ENCODE assay signal across 11 mouse cellular contexts in genomic region chr12:104990741-104991454, GRCm38 (mm10). TPM values are rescaled to one million over a fixed set of nuclear protein-coding genes. Genes with fewer than 3 reads are reported as not detected.
DNase-seq lines count a peak whose midpoint lies in the region; ATAC-seq and TF ChIP-seq lines count a peak whose summit lies in the region.
"Had no signal": no experiment of that assay in that cellular context is flagged by ENCODE, and none has a peak within 500 bp of the region (broad histone marks: within the 10 kb centered on the region; RNA-seq: fewer than 3 reads in every experiment).

No protein-coding gene starts in this region.

- H3K36me3 ChIP-seq in lung, postnatal 0 days (ENCODE audit: insufficient read depth, low read length), result no peaks in the 10 kb centered on the region
- H3K36me3 ChIP-seq in liver, embryonic 15.5 days (replicated peaks), result 0 out of 2 replicates have a peak, but pooled peaks cover under 1% of the 10 kb centered on the region
- H3K36me3 ChIP-seq in hindbrain, embryonic 11.5 days (ENCODE audit: control insufficient read depth, insufficient read depth, low read length), result no peaks in the 10 kb centered on the region
- H3K36me3 ChIP-seq: embryonic facial prominence, embryonic 13.5 days; hindbrain, embryonic 13.5 days; limb, embryonic 15.5 days had no signal

- no peaks in the 10 kb centered on the region for H3K4me1 ChIP-seq in lung, postnatal 0 days (ENCODE audit: insufficient read depth, low read depth, low read length)
- H3K4me1 ChIP-seq in lung, adult 2 months (ENCODE audit: control insufficient read depth, insufficient read depth, low read length), result no peaks in the 10 kb centered on the region
- peaks cover 49% of the 10 kb centered on the region for H3K4me1 ChIP-seq in liver, embryonic 15.5 days (replicated peaks)
- no peaks in the 10 kb centered on the region for H3K4me1 ChIP-seq in hindbrain, embryonic 11.5 days (replicated peaks; ENCODE audit: control insufficient read depth, insufficient read depth, low read length)
- H3K4me1 ChIP-seq: embryonic facial prominence, embryonic 13.5 days had no signal

- no peak overlapping the region for H3K27ac ChIP-seq in lung, postnatal 0 days (ENCODE audit: low read length)
- H3K27ac ChIP-seq in liver, embryonic 15.5 days (replicated peaks), result no peak overlapping the region
- H3K27ac ChIP-seq in hindbrain, embryonic 11.5 days (ENCODE audit: low read depth, low read length), result no peak overlapping the region
- H3K27ac ChIP-seq: embryonic facial prominence, embryonic 13.5 days; hindbrain, embryonic 13.5 days; limb, embryonic 15.5 days had no signal

- no peak for TF ChIP-seq CTCF in lung, postnatal 0 days (IDR thresholded peaks at IDR 0.05)
- no peak for TF ChIP-seq CTCF in lung, adult 2 months (IDR thresholded peaks at IDR 0.05; ENCODE audit: insufficient read depth, low read length)

- no peak for TF ChIP-seq POLR2A in lung, adult 2 months (IDR thresholded peaks at IDR 0.05; ENCODE audit: borderline replicate concordance, extremely low read depth, low read depth, low read length)

- H3K9ac ChIP-seq in lung, postnatal 0 days (replicated peaks; ENCODE audit: low read depth), result no peak overlapping the region
- no peak overlapping the region for H3K9ac ChIP-seq in liver, embryonic 15.5 days
- H3K9ac ChIP-seq in hindbrain, embryonic 11.5 days (ENCODE audit: low read depth, low read length), result no peak overlapping the region
- H3K9ac ChIP-seq: embryonic facial prominence, embryonic 13.5 days; hindbrain, embryonic 13.5 days; limb, embryonic 15.5 days had no signal

- TF ChIP-seq EP300 in lung, postnatal 0 days (IDR thresholded peaks at IDR 0.05), result no peak

- no peak for DNase-seq in lung, postnatal 0 days (ENCODE audit: low spot score)
- DNase-seq in lung, adult 2 months, result no peak
- peak; percentile 93 for DNase-seq in MEL-GATA-1-ER (ENCODE audit: extremely low read depth, low read depth)
- peak; percentile 56 to 60 for DNase-seq in spleen, adult 18-20 months
- DNase-seq in hindbrain, embryonic 11.5 days (ENCODE audit: low spot score), result no peak
- DNase-seq in embryo, embryonic 10 days (ENCODE audit: low spot score), result no peak
- DNase-seq in adrenal gland, postnatal 4 days (ENCODE audit: low spot score in 2 of 2), result no peak

- H3K4me3 ChIP-seq in lung, postnatal 0 days (ENCODE audit: low read depth, low read length), result no peak overlapping the region
- H3K4me3 ChIP-seq in lung, adult 2 months (replicated peaks; ENCODE audit: extremely low read depth, low read depth, low read length), result no peak overlapping the region
- H3K4me3 ChIP-seq in liver, embryonic 15.5 days (replicated peaks), result no peak overlapping the region
- H3K4me3 ChIP-seq in hindbrain, embryonic 11.5 days (ENCODE audit: low read depth, low read length), result no peak overlapping the region
- H3K4me3 ChIP-seq: embryonic facial prominence, embryonic 13.5 days; hindbrain, embryonic 13.5 days; limb, embryonic 15.5 days had no signal

- no peaks in the 10 kb centered on the region for H3K9me3 ChIP-seq in lung, postnatal 0 days (ENCODE audit: low read length)
- H3K9me3 ChIP-seq in liver, embryonic 15.5 days (replicated peaks), result no peaks in the 10 kb centered on the region
- H3K9me3 ChIP-seq in hindbrain, embryonic 11.5 days (ENCODE audit: control insufficient read depth, low read length), result no peaks in the 10 kb centered on the region
- H3K9me3 ChIP-seq: embryonic facial prominence, embryonic 13.5 days; hindbrain, embryonic 13.5 days; limb, embryonic 15.5 days had no signal

- 70% methylated on average over 13 of the region's 13 CpGs for WGBS in lung, postnatal 0 days
- WGBS in lung, adult 2 months, result 68% methylated on average over 13 of the region's 13 CpGs
- 38% methylated on average over 13 of the region's 13 CpGs for WGBS in liver, embryonic 15.5 days (ENCODE audit: insufficient replicate concordance)
- 87% methylated on average over 13 of the region's 13 CpGs for WGBS in hindbrain, embryonic 11.5 days

- no peaks in the 10 kb centered on the region for H3K27me3 ChIP-seq in lung, postnatal 0 days (replicated peaks; ENCODE audit: insufficient read depth, low read length)
- no peaks in the 10 kb centered on the region for H3K27me3 ChIP-seq in liver, embryonic 15.5 days
- H3K27me3 ChIP-seq in hindbrain, embryonic 11.5 days (ENCODE audit: control insufficient read depth, insufficient read depth, low read length), result no peaks in the 10 kb centered on the region
- H3K27me3 ChIP-seq: limb, embryonic 15.5 days had no signal

- ATAC-seq in lung, postnatal 0 days, result peak; percentile 51
- ATAC-seq in liver, embryonic 15.5 days (ENCODE audit: insufficient read depth), result peak; percentile 14; the same call in 1 of the 2 replicates
- ATAC-seq in hindbrain, embryonic 11.5 days (ENCODE audit: low FRiP score), result no peak

- H3K4me2 ChIP-seq in lung, postnatal 0 days (replicated peaks; ENCODE audit: low read depth, low read length), result no peak overlapping the region
- H3K4me2 ChIP-seq in liver, embryonic 15.5 days, result no peak overlapping the region
- H3K4me2 ChIP-seq in hindbrain, embryonic 11.5 days (replicated peaks; ENCODE audit: low read depth, low read length), result no peak overlapping the region
- H3K4me2 ChIP-seq: embryonic facial prominence, embryonic 13.5 days; hindbrain, embryonic 13.5 days; limb, embryonic 15.5 days had no signal

RNA-seq across cellular contexts. Expression of gene Syne3, which starts 18.7 kb away (rescaled TPM):
- 1.1 and 1.2 TPM in 2 replicates for polyA plus RNA-seq in lung, postnatal 0 days (2015; fragmentation: Nextera tagmentation; extraction: Ambion mirVana)
- 3.5 and 3.7 TPM in 2 replicates for polyA plus RNA-seq in lung, adult 2 months (2012; rRNA removed)
- 2.9 and 3.0 TPM in 2 replicates for polyA plus RNA-seq in liver, embryonic 15.5 days (2015; fragmentation: Nextera tagmentation; extraction: Ambion mirVana)
- polyA plus RNA-seq in hindbrain, embryonic 11.5 days (2014; fragmentation: Nextera tagmentation; extraction: Ambion mirVana), result 0.11 and 0.13 TPM in 2 replicates
- total RNA-seq in adrenal gland, postnatal 4 days (2021), result 10 to 100 TPM; 11.3 to 11.7 TPM

RNA-seq across cellular contexts. Expression of gene Glrx5, which starts 41.6 kb away (rescaled TPM):
- polyA plus RNA-seq in lung, postnatal 0 days (2015; fragmentation: Nextera tagmentation; extraction: Ambion mirVana), result 126 and 127 TPM in 2 replicates
- 43.1 and 54.7 TPM in 2 replicates for polyA plus RNA-seq in lung, adult 2 months (2012; rRNA removed)
- 496 and 514 TPM in 2 replicates for polyA plus RNA-seq in liver, embryonic 15.5 days (2015; fragmentation: Nextera tagmentation; extraction: Ambion mirVana)
- 179 and 198 TPM in 2 replicates for polyA plus RNA-seq in hindbrain, embryonic 11.5 days (2014; fragmentation: Nextera tagmentation; extraction: Ambion mirVana)
- total RNA-seq in adrenal gland, postnatal 4 days (2021), result 100 to 1,000 TPM; 134 to 139 TPM

Comparison
In these comparisons a context has a peak if more than half of its experiments do, and no peak if none do; other contexts are left out.
1. DNase-seq: peak in MEL-GATA-1-ER (single experiment) and spleen, adult 18-20 months (2 of 2); none in lung, postnatal 0 days (single experiment), lung, adult 2 months (single experiment), hindbrain, embryonic 11.5 days (single experiment), embryo, embryonic 10 days (single experiment) and adrenal gland, postnatal 4 days (0 of 2).